Mouse (Mus musculus) right cerebral cortex, adult 2 months (tissue): ENCODE results near the gene Stambp.
A peak's percentile ranks its signal among the peaks of the same experiment; 100 is the strongest.

Experiments
- DNase-seq, 2 experiments: peaks; one replicate each; pipeline ENCODE4 v3.0.0; 2021 to 2022; ENCODE audit warnings: low spot score in 2 of 2

Gene Stambp

DNA sequence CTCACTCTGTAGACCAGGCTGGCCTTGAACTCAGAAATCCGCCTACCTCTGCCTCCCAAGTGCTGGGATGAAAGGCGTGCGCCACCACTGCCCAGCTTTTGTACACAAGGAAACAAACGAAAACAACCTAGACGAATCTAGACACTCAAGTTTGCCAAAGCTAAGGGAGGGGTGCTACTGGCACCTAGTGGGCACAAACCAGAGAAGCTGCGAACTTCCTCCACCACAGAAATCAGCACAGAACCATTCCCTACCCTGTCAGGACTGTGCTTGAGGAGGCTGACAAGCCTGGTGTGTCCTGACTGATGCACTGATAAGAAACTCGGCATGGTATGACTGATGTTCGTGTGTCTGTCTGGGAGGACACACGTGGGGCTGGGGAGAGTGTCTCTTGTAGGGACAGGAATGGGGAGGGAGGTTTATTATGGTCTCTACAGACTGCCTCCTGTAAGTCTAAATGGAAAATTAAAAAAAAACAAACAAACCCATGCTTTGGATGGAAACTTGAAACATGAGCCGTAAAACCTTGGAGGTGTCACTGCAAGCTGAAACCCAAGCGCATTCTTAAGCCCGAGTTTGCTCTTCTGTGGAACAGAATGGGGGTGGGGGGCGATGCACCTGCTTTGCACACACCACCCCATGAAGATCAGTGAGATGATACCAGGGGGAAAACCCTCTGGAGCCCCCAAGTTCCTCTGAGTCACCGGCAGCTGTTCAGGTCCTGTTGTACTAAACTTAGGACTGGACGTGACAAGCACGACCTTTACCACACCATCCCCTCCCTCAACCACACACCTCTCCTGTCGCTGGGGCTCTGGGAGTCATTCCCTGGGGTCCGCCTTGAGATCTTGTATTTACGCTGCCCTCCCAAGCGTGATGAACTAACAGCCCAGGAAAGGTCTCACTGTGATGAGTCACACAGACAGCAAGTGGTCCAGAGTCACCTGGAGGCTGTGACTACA lies 3.3 kb downstream of the Stambp start:
- peak; percentile 41 to 44 for DNase-seq

DNA sequence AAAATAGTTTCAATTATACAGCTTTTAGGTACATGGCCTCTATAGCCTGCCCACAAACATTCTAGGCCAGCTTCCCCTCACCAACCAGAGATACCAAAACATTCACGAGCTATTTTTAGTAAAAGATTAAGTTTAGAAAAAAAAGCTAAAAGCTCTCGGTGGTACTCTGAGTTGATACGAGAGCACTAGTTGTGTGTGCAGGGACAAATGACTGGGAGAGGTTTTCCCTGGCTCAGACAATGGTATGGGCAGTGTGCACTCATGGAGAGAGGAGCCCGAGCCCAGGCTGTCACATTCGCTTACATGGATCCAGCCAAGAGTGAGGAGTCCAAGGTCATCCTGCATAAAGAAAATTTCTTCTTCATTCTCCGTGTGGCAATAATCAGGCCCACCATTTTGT lies 16.6 kb downstream of the Stambp start:
- DNase-seq: no peak

DNA sequence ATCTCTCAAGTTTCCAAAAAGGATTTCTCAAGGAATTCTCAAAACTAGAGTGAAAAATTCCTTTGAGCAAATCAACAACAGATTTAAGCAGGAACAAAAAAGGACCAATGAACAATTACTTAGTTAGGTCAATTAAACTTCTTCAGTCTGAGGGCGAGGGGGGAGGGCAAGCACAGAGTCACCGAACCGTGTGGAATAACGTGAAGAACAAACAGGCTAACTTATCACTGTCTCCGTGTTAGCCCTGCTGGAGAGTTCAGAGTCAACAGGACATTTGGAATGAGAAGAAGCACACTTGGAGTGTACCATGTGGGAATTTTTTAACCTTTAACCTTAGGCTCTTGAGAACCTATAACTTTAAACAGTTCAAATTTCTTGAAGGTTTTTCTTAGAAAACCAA lies 24.2 kb downstream of the Stambp start:
- DNase-seq: no peak

DNA sequence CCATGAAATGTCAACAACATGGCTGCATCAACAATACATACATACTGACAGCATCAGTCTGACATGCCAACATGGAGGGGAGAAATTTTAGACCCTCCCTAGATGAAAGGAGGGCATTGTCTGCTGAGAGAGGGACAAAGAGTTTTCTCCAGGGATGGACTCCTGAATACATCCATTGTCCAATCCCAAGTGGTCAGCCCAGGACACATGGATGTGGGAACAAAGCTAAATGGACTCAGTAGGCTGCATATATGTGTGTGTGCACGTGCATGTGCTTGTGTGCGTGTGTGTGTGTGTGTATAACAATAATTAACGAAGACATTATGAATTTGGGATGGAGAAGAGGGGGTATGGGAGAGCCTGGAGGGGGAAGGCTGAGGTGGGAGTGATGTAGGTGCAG lies 26.8 kb downstream of the Stambp start:
- no peak for DNase-seq

DNA sequence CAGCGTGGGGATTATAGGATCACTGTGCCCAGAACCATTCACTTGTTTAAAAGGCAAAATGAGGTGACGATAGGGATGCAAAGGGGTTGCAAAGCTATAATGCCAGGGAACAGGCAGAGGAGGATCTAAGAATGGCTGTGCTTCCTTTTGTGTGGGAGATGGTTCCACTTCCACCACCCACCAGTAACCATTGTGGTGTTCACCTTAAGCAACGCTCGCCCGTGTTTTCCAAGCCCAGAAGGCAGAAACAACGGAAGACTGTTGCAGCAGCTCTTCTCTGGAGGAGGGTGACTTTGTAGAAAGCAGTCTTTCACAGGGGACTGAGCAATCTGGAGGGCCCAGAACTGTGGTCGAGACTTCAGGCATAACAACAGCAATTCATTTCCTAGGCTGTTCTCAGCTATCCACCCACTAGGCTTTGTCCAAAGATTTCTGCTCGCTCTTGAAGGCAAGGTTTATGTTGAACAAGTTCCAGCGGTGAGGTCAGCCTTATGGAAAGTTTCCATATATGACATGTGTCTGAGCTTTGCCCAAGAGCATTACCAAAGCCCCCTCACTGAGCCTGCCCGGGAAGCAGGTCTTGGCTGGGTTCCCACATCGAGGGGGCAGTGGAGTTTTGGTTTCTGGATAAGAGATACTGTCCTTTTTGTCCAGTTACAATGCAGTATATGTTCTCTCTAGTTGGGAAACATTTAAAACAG lies 30.6 kb downstream of the Stambp start:
- DNase-seq: peak; percentile 48 to 49

DNA sequence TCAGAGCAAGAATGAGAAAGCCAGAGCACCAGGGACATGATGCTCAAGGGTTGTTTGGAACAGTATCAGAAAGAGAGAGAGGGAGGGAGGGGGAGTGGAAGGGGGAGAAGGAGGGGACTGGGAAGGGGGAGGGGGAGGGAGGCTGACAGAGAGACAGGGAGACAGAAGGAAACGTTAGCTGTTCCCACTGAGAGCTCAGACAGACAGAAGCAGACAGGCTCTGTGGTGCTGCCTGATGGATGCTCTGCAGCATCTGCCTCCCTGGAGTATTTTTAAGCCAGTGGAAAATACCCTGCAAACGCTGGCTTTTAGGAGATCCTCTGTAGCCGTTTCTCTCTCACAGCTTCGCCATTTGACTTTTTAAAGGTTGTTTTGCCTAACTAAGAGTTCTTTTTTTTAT lies 32.5 kb downstream of the Stambp start:
- DNase-seq: peak; percentile 37 to 46

DNA sequence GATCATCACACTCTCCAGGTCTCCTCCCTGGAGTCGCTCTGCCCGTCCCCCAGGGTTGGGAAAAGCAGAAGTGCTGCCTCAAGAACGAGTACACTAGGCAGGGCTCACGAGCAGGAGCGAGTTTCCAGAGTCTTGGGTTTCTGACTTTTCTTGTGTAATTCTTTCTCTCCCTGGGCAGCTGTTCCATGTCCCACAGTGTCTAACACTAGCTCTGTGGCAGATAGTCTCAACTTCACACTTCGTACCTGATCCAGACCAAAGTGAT lies 35.8 kb downstream of the Stambp start:
- no peak for DNase-seq

DNA sequence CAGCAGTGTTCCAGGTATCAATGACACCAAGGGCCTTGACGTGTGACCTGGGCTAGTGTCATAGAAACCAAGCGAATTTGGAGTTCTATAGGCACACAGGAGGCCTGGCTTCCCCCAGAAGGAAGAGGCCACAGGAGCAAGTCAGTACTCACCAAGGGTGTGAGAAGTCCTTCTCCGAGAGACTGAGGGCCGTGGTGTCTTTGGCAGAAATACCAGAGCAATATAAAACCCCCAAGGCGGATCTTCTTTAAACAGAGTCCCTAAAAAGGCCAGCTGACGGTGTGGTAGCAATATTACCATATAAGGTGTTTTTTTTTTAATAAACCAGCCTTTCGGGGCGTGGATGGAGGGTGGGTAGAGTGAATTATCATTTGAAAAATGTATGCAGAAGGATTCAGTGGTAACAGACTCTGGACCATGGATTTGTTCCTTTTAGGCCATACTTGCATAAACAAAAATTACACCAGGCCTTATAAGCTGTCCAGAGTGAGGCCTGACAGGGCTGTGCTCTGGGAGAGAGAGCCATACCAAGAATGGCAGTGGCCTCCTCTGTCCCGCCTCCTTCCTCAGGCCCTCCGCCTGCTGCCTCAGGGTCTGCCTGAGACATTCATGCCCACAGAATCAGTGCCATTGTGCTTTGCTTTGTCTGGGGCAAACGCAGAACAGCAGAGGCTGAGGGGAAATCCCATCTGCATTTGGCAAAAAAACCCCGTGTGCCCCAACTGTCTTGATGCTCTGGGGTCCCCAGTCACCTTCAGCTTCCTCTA lies 36.3 kb downstream of the Stambp start, which contains the start of gene Actg2:
TSS of gene Actg2 (minus strand) at position 238 of the 767 bp plus-strand sequence.
- DNase-seq: no peak

DNA sequence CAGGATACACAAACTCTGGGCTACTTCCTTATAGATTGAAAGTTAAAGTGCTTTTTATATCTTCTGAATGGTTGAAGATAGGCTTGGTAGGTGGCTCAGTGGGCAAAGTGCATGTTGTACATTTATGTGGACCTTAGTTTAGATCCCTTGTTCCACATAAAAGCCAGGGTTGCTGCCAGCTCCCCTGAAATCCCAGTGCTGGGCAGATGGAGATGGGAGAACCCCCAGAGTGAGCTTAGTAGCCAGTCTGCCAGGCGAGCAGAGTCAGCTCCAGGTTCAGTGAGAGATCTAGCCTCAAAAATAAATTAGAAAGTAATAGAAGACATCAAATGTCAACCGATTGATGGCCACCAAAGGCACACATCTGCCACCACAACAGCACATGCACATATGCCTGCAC lies 39.9 kb downstream of the Stambp start:
- DNase-seq: no peak

DNA sequence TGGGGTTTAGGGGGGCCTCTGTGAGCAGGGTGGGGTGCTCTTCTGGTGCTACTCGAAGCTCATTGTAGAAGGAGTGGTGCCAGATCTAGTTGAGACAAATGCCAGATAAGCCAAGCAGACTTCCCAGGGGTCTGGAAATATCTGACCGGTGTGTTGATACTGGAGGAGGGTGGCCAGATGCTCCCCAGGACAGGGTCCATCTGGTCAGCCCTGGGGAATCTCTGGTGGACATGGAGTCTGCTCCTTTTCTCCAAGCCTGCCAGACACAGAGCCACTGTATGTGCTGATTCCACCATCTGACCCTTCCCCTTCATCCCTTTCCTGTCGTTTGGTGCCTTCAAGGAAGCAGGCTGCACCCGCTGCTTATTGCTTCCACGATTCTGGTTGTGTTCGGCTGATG lies 49.3 kb downstream of the Stambp start:
- no peak for DNase-seq

DNA sequence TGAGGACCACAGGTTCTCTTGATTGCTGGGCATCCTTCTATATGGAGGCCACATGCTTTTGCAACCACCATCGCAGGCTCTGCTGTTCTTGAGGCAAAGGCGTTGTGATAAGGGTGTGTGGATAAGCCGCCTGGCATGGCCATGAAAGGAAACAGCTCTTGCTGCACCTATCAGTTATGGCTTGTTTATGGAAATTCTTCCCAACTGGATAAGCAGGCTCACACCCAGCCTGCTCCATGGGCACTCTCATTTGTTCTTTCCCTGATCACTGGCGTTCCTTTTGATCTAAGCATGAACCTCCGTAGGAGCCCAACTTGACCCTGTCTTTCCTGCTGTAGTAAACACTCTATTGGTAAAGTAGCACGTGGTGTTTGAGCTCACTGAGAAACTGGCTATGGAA lies 50.7 kb downstream of the Stambp start:
- DNase-seq: no peak

DNA sequence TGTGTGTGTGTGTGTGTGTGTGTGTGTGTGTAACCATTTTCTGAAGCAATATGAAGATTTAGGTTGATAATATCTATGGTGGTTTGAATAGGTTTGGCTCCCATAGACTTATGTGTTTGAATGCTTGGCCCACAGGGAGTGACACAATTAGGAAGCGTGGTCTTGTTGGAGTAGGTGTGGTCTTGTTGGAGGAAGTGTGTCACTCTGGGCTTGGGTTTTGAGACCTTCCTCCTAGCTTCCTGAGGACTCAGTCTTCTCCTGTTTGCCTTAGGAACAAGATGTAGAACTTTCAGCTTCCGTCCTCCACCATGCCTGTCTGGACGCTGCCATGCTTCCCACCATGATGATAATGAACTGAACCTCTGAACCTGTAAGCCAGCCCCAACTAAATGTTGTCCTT lies 53.9 kb downstream of the Stambp start:
- DNase-seq: no peak

DNA sequence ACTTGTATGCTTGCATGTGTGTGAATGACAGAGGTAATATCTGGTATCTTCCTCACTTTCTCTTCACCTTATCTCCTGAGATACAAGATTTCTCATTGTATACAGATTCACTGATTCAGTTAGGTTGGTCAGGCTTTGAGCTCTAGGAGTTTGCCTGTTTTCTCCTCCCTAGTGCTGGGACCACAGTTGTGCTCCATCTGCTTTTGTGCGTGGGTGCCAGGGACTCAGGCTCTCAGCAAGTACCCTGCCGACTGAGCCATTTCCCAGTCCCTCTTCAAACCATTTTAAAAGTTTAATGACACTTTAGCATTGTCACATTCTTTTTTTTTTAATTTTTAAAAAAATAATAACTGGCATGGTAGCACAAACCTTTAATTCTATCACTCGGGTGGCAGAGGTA lies 57.4 kb downstream of the Stambp start:
- no peak for DNase-seq

DNA sequence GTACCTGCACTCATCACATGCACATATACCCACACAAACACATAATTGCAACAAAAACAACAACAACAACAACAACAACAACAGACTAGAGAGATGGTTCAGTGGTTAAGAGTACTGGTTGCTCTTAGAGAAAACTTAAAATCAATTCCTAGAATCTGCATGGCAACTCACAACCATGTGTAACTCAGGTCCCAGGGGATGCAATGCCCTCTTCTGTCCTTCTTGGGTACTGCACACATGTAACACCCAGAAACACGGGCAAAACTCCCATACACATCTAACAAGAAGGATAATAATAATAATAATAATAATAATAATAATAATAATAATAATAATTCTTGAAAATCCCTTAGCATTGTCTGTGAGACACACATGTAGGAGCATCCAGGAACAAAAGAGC lies 60.0 kb downstream of the Stambp start:
- peak; percentile 74 to 82 for DNase-seq

DNA sequence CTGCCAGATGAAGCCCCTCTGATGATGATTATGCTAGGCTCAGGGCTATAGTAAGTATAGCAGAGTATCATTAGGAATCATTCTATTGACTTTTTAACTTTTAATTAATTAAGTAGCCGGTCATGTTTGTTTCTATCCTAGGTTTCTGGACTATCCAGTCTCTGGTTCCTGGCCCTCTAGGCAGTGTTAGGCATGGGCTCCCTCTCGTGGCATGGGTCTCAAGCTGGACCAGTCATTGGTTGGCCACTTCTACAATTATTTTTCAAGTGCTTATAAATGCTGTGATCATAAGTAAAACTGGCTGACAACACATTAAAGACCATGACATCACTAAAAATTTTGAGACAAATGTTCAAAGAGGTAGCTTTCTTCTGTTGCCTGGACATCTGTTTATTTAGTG lies 62.3 kb downstream of the Stambp start:
- DNase-seq: no peak

DNA sequence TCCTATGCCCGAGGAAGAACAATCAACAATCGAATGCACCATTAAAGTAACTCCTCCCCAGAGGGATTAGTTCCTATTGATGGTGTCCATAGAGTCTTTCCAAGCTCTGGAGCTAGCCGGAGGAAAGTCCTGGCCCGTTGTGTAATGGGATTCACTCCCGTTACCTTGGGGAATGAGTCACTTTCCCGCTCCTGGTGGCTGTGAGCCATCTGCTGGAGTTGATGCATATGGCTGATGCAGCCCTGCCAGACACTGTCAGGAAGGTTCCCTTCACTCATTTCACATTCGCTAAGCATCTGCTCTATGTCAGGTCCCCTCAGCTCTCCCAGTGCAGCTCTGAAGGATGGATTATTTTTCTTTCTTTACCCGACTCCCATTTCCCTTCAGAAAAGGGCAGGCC lies 63.1 kb downstream of the Stambp start:
- DNase-seq: peak; percentile 74 to 76

DNA sequence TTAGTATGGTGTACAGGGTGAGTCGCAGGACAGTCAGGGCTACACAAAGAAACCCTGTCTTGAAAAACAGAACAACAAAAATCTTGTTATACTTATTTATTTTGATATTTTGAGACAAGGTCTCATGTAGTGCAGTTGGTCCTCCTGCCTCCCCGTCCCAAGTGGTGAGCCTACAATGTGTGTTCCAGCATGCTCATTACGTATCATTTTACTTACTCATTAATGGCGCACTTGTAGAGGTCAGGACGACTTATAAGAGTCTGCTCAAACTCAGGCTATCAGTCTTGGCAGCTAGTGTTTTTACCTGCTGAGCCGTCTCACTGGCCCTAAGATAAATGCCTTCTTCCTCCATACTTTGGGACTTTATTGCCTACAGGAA lies 65.4 kb downstream of the Stambp start:
- DNase-seq: no peak

DNA sequence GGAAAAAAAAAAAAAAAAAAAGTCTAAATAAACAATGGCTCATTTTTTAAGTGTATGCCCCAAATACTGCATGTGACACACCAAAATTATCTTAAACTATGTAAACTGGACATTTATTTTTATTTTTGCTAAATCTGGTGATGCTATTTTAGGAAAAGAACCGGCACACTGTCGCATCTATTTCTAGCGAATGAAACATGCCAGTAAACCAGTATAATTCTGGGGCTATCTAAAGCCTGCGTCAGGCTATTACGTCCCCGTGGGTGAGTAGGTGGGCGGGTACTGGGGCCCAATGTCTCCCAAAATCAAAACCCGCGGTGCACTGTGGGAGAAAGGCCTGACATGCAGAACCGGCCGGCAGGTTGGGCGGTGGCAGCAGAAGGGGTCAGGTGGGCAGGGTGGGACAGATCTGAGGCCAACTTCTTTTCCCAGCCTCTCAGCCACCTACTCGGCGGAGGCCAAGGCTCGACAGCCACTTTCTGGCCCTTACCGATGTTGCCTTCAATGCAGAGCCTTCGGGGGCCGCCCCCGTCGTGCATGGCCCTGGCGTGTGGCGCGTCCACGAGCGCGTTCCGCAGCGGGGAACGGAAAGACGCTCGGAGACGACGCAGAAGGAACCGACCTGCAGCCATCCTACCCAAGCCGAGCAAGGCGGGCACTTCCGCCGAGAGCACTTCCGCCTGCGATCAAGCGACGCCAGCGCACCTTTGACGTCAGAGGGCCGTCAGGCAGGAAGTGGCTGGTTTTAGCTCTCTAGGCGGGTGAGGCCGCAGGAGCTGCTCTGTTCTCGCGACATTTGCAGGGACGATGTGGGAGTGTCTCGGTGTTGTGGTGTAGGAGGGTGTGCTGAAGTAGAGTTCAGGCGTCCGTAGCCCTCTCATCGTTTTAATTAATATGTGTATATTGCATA lies 66.0 kb downstream of the Stambp start, which contains the start of gene Dguok:
TSS of gene Dguok (minus strand) at position 712 of the 910 bp plus-strand sequence.
- peak; percentile 97 to 98 for DNase-seq

DNA sequence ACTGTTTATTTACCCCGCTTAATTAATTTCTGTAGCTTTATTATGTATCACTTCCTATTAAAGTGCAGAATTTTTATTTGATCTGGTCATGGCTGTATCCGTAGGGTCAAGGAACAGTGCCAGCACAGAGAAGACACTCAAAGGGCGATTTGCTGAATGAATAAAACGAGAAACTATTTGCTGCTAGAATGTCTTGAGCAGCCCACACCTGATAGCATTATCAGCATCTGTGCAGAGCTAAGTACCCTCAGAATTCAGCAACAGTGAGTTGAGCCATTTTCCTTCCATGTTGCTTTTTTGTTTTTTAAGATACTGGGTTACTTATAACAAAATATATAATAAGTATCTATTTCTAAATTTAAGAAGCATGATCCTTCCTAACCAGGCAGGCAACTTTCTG lies 67.0 kb downstream of the Stambp start:
- DNase-seq: no peak

DNA sequence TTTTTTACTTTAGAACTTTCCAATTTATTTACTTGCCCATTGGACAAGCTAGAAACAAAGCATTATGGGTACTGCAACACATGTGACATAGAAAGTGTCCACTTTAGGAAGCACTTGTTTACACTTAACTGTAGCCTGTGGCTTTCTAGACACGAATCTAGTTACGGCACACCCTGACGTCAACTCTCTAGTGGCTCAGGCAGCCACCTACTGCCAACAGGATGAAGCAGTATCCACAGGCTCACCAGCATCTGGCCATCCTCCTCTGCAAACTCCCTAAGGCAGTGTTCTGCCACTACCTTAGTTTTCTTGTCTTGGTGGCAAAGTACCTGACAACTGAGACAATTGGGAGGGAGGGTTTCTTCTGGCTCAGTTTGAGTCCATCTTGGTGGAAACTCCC lies 69.2 kb downstream of the Stambp start:
- no peak for DNase-seq

DNA sequence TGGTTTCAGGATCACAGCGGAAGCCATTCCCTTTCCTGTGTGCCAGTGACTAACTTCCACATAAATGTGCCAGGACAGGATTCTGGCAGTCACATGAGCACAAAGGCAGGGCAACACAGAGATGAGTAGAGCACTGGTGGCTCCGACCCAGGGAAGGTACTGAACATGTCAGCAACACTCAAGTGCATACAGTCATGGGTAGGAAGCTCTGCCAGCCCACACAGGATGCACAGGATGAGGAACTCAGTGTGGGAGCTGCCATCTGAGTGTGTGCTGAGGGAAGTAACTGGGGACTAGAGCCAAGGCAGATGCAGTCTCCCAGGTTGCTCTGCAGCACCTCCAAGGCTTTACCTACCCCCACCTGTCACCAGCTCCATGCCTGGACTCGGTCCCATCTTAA lies 69.9 kb downstream of the Stambp start:
- peak; percentile 43 to 67 for DNase-seq
